Mouse (Mus musculus): ENCODE results near the gene Ccdc148.

GRCm38 (mm10) chr2:58799623-58800022 lies 360.9 kb downstream of the Ccdc148 start:
- no peak for TF ChIP-seq REST (IDR thresholded peaks at IDR 0.05; ENCODE audit: insufficient read depth, insufficient read length)
- no peak for TF ChIP-seq POLR2A (IDR thresholded peaks at IDR 0.05; ENCODE audit: insufficient read length, low read depth)
- TF ChIP-seq TCF3 (IDR thresholded peaks at IDR 0.05; ENCODE audit: insufficient read length, low read depth) = no peak
- TF ChIP-seq SRF (IDR thresholded peaks at IDR 0.05; ENCODE audit: control insufficient read depth, insufficient read length, low read depth) = no peak
- TF ChIP-seq MYOG (IDR thresholded peaks at IDR 0.05; ENCODE audit: control insufficient read depth in 1 of 3, insufficient read depth in 1 of 3, insufficient read length in 2 of 3, low read depth in 2 of 3) = no peak
- TF ChIP-seq TCF12 (IDR thresholded peaks at IDR 0.05; ENCODE audit: insufficient read depth, poor library complexity, severe bottlenecking) = no peak
- TF ChIP-seq POLR2AphosphoS2 (IDR thresholded peaks at IDR 0.05; ENCODE audit: insufficient read length, low read depth) = no peak
- TF ChIP-seq MYOD1 (IDR thresholded peaks at IDR 0.05; ENCODE audit: control insufficient read depth in 1 of 3, insufficient read length in 2 of 3, low read depth in 2 of 3) = no peak
- TF ChIP-seq USF1 (IDR thresholded peaks at IDR 0.05; ENCODE audit: low read depth) = no peak
- no peak for TF ChIP-seq E2F4 (IDR thresholded peaks at IDR 0.05; ENCODE audit: insufficient read depth)

Measured in myocyte (in vitro differentiated cells).